Mouse (Mus musculus): Measurements from ENCODE around the gene Eps8l3.

- peak; percentile 87 to 97 (median 89) for TF ChIP-seq CTCF (IDR thresholded peaks at IDR 0.05 in 2 of 3, conservative IDR thresholded peaks at IDR 0.05 in 1 of 3; ENCODE audit: control insufficient read depth in 1 of 3, insufficient read depth in 1 of 3, low read depth in 2 of 3, low read length in 3 of 3, poor library complexity in 1 of 3, severe bottlenecking in 1 of 3)
- no peak for TF ChIP-seq POLR2A (IDR thresholded peaks at IDR 0.05; ENCODE audit: control insufficient read depth in 1 of 2, insufficient read depth in 1 of 2, low read depth in 1 of 2, low read length in 2 of 2, poor library complexity in 1 of 2)
- no peak for TF ChIP-seq ZNF384 (IDR thresholded peaks at IDR 0.05; ENCODE audit: low read depth, low read length)
- TF ChIP-seq ZC3H11A (IDR thresholded peaks at IDR 0.05; ENCODE audit: low read depth, low read length) = peak; percentile 71
- TF ChIP-seq EP300 (IDR thresholded peaks at IDR 0.05; ENCODE audit: low read depth in 1 of 2, low read length in 2 of 2) = no peak
- peak; percentile 76 for TF ChIP-seq SMC3 (IDR thresholded peaks at IDR 0.05; ENCODE audit: low read depth, low read length)
- no peak for TF ChIP-seq GATA1 (IDR thresholded peaks at IDR 0.05; ENCODE audit: low read depth, low read length)
- peak; percentile 72 for TF ChIP-seq RAD21 (IDR thresholded peaks at IDR 0.05; ENCODE audit: low read depth, low read length)
- no peak for TF ChIP-seq NRF1 (IDR thresholded peaks at IDR 0.05; ENCODE audit: insufficient read depth, low read depth, low read length, poor library complexity, severe bottlenecking)
- no peak for TF ChIP-seq USF2 (IDR thresholded peaks at IDR 0.05; ENCODE audit: borderline replicate concordance in 1 of 2, insufficient read depth in 1 of 2, low read depth in 1 of 2, low read length in 2 of 2)
- TF ChIP-seq ETS1 (IDR thresholded peaks at IDR 0.05; ENCODE audit: low read depth, low read length) = no peak
Measured at GRCm38 (mm10) chr3:107939403-107939802, 62.4 kb downstream of the Eps8l3 start.
